Mouse (Mus musculus): ENCODE results near the gene Pdik1l.

Gene Pdik1l

DNA sequence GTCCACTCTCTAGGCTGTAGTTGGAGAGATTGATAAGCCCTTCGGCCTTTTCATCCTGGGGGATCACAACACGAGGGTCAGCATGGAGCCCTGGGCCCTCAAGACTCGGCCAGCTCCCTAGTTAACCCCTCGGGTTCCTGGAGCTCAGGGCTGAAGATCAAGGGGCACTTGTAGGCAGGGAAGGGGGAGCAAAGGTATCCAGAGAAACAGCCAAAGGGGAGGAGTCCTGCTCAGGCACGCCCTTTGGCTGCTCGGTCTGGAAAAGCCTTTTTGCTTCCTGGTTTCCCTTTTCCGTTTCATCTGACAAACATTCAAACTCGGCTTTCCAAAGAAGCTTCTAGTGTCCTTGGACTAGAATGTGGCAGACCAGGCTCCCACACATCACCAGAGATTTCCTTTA lies 57.3 kb downstream of the Pdik1l start:
- DNase-seq: no peak

- DNase-seq: peak; percentile 44
Measured at GRCm38 (mm10) chr4:134227194-134227593, 60.5 kb downstream of the Pdik1l start, which contains the start of gene Catsper4. Catsper4 (minus strand) TSS chr4:134227383.

Data from retina, postnatal 1 day (tissue).